Mouse (Mus musculus) hindbrain, embryonic 15.5 days (tissue): ENCODE results near the gene Tpsg1. TPM values are rescaled to one million over a fixed set of nuclear protein-coding genes. Genes with fewer than 3 reads are reported as not detected.

Experiments used
- ATAC-seq: fragments of 200-750 bp; cut with Nextera tagmentation; 2 replicates; pipeline ENCODE4 v1.8.0; 2017; ENCODE audit warnings: low read depth, moderate number of reproducible peaks, moderate TSS enrichment; ENCODE audit not compliant: low FRiP score
- H3K27ac ChIP-seq: fragments of 300-500 bp; sonication (generic); replicated peaks from 2 replicates; pipeline ENCODE4 v1.5.1; 2015; ENCODE audit warnings: mild to moderate bottlenecking, inconsistent platforms
- H3K27me3 ChIP-seq: fragments of 300-500 bp; sonication (generic); 2 replicates; pipeline ENCODE4 v1.6.1; 2015; ENCODE audit warnings: control low read depth, inconsistent platforms
- H3K36me3 ChIP-seq: fragments of 300-500 bp; sonication (generic); 2 replicates; pipeline ENCODE4 v1.6.1; 2015; ENCODE audit warnings: control low read depth, inconsistent platforms
- H3K4me1 ChIP-seq: fragments of 300-500 bp; sonication (generic); replicated peaks from 2 replicates; pipeline ENCODE4 v1.6.1; 2015; ENCODE audit warnings: control low read depth, inconsistent platforms
- H3K4me2 ChIP-seq: fragments of 300-500 bp; sonication (generic); 2 replicates; pipeline ENCODE4 v1.6.1; 2015; ENCODE audit warnings: moderate library complexity, mild to moderate bottlenecking, inconsistent platforms
- H3K4me3 ChIP-seq: fragments of 300-500 bp; sonication (generic); 2 replicates; pipeline ENCODE4 v1.5.1; 2015; ENCODE audit warnings: mild to moderate bottlenecking, inconsistent platforms
- H3K9ac ChIP-seq: fragments of 300-500 bp; sonication (generic); 2 replicates; pipeline ENCODE4 v1.6.1; 2015; ENCODE audit warnings: inconsistent platforms
- H3K9me3 ChIP-seq: fragments of 300-500 bp; sonication (generic); 2 replicates; pipeline ENCODE4 v1.6.1; 2016; ENCODE audit warnings: control low read depth, inconsistent platforms
- WGBS: fragments of 180-500 bp; shearing (Covaris S2); methylation state at CpG from one replicate; pipeline ENCODE4 v1.1.7; 2015; 5-methylcytosine and 5-hydroxymethylcytosine counted together
- polyA plus RNA-seq: library from polyadenylated mRNA; unstranded; fragments of >200 nt; fragmentation: Nextera tagmentation; extraction: Ambion mirVana; gene quantifications from 2 replicates; pipeline ENCODE4 v1.2.1, GENCODE M21; 2015

Tpsg1 gene
- polyA plus RNA-seq, 1 experiment from 2014 or later: 0.79 TPM

- no peaks in the 10 kb centered on the region for H3K4me1 ChIP-seq
- H3K9me3 ChIP-seq: no peaks in the 10 kb centered on the region
- H3K4me2 ChIP-seq: no peak overlapping the region
- 46% methylated on average over 9 of the region's 9 CpGs for WGBS
- 0 out of 2 replicates have a peak, but pooled peaks cover 3% of the 10 kb centered on the region for H3K36me3 ChIP-seq
- no peak overlapping the region for H3K9ac ChIP-seq
- no peak for ATAC-seq
- H3K27ac ChIP-seq: no peak overlapping the region
- no peaks in the 10 kb centered on the region for H3K27me3 ChIP-seq
- no peak overlapping the region for H3K4me3 ChIP-seq
Measured at GRCm38 (mm10) chr17:25374011-25374410, 4.9 kb downstream of the Tpsg1 start.

- no peak for ATAC-seq
- no peak overlapping the region for H3K27ac ChIP-seq
- no peak overlapping the region for H3K4me2 ChIP-seq
- peaks cover 15% of the 10 kb centered on the region for H3K4me1 ChIP-seq
- H3K9ac ChIP-seq: no peak overlapping the region
- H3K9me3 ChIP-seq: no peaks in the 10 kb centered on the region
- no peaks in the 10 kb centered on the region for H3K27me3 ChIP-seq
- no peak overlapping the region for H3K4me3 ChIP-seq
- WGBS: 85% methylated on average over 4 of the region's 4 CpGs
- peaks cover 10% of the 10 kb centered on the region; the same call in 1 of the 2 replicates for H3K36me3 ChIP-seq
Measured at GRCm38 (mm10) chr17:25394526-25394925, 25.5 kb downstream of the Tpsg1 start.

GRCm38 (mm10) chr17:25397804-25398519 is 28.9 kb downstream of the Tpsg1 start:
- Histone ChIP-seq H3K4me3 (no peak overlapping the region), H3K36me3 (no peaks in the 10 kb centered on the region), H3K9me3 (no peaks in the 10 kb centered on the region), H3K9ac (no peak overlapping the region), H3K27me3 (0 out of 2 replicates have a peak, but pooled peaks cover 5% of the 10 kb centered on the region), H3K4me1 (peaks cover 32% of the 10 kb centered on the region), H3K27ac (no peak overlapping the region; the same call in 1 of the 2 replicates), H3K4me2 (no peak overlapping the region)
- peak; percentile 61 for ATAC-seq
- WGBS: 32% methylated on average over 14 of the region's 14 CpGs

- Histone ChIP-seq H3K4me3 (no peak overlapping the region), H3K9me3 (no peaks in the 10 kb centered on the region), H3K27me3 (0 out of 2 replicates have a peak, but pooled peaks cover 5% of the 10 kb centered on the region), H3K36me3 (no peaks in the 10 kb centered on the region), H3K4me1 (peaks cover 32% of the 10 kb centered on the region), H3K9ac (no peak overlapping the region), H3K27ac (peak overlapping the region; percentile 31; the same call in 1 of the 2 replicates), H3K4me2 (no peak overlapping the region)
- ATAC-seq: peak; percentile 29; the same call in 1 of the 2 replicates
- WGBS: 45% methylated on average over 13 of the region's 13 CpGs
Measured at GRCm38 (mm10) chr17:25398520-25398838, 29.4 kb downstream of the Tpsg1 start.

- Histone ChIP-seq H3K4me1 (peaks cover 50% of the 10 kb centered on the region), H3K4me2 (no peak overlapping the region), H3K9me3 (no peaks in the 10 kb centered on the region), H3K27me3 (0 out of 2 replicates have a peak, but pooled peaks cover 5% of the 10 kb centered on the region), H3K27ac (no peak overlapping the region), H3K36me3 (no peaks in the 10 kb centered on the region), H3K4me3 (no peak overlapping the region), H3K9ac (no peak overlapping the region)
- 12% methylated on average over 7 of the region's 7 CpGs for WGBS
- ATAC-seq: no peak
Measured at GRCm38 (mm10) chr17:25400443-25400842, 31.4 kb downstream of the Tpsg1 start.

- 37% methylated on average over 4 of the region's 4 CpGs for WGBS
- H3K9ac ChIP-seq: no peak overlapping the region
- no peak overlapping the region for H3K4me2 ChIP-seq
- H3K4me1 ChIP-seq: peaks cover 61% of the 10 kb centered on the region
- ATAC-seq: no peak
- H3K4me3 ChIP-seq: no peak overlapping the region
- 0 out of 2 replicates have a peak, but pooled peaks cover 5% of the 10 kb centered on the region for H3K27me3 ChIP-seq
- no peak overlapping the region for H3K27ac ChIP-seq
- no peaks in the 10 kb centered on the region for H3K9me3 ChIP-seq
- no peaks in the 10 kb centered on the region for H3K36me3 ChIP-seq
Measured at GRCm38 (mm10) chr17:25401491-25401890, 32.4 kb downstream of the Tpsg1 start.

GRCm38 (mm10) chr17:25402224-25402623 is 33.2 kb downstream of the Tpsg1 start:
- Histone ChIP-seq H3K9ac (no peak overlapping the region), H3K4me1 (peaks cover 68% of the 10 kb centered on the region), H3K27me3 (0 out of 2 replicates have a peak, but pooled peaks cover 5% of the 10 kb centered on the region), H3K4me3 (no peak overlapping the region), H3K9me3 (no peaks in the 10 kb centered on the region), H3K27ac (no peak overlapping the region), H3K4me2 (no peak overlapping the region), H3K36me3 (no peaks in the 10 kb centered on the region)
- WGBS: 83% methylated on average over 13 of the region's 13 CpGs
- ATAC-seq: no peak

- no peak overlapping the region for H3K4me3 ChIP-seq
- H3K9me3 ChIP-seq: no peaks in the 10 kb centered on the region
- no peaks in the 10 kb centered on the region for H3K36me3 ChIP-seq
- H3K9ac ChIP-seq: no peak overlapping the region
- H3K27me3 ChIP-seq: 0 out of 2 replicates have a peak, but pooled peaks cover 5% of the 10 kb centered on the region
- no peak overlapping the region for H3K4me2 ChIP-seq
- H3K27ac ChIP-seq: peak overlapping the region; percentile 31
- H3K4me1 ChIP-seq: peaks cover 69% of the 10 kb centered on the region
- 26% methylated on average over 3 of the region's 3 CpGs for WGBS
- no peak for ATAC-seq
Measured at GRCm38 (mm10) chr17:25404190-25404589, 35.1 kb downstream of the Tpsg1 start.

- H3K27ac ChIP-seq: peak overlapping the region; percentile 40
- 7% methylated on average over 10 of the region's 10 CpGs for WGBS
- H3K4me1 ChIP-seq: peaks cover 70% of the 10 kb centered on the region
- ATAC-seq: no peak; the same call in 1 of the 2 replicates
- no peaks in the 10 kb centered on the region for H3K36me3 ChIP-seq
- no peak overlapping the region for H3K4me2 ChIP-seq
- 0 out of 2 replicates have a peak, but pooled peaks cover 5% of the 10 kb centered on the region for H3K27me3 ChIP-seq
- no peaks in the 10 kb centered on the region for H3K9me3 ChIP-seq
- no peak overlapping the region for H3K4me3 ChIP-seq
- no peak overlapping the region; the same call in 1 of the 2 replicates for H3K9ac ChIP-seq
Measured at GRCm38 (mm10) chr17:25405224-25405895, 36.3 kb downstream of the Tpsg1 start.

- Histone ChIP-seq H3K27ac (peak overlapping the region; percentile 40), H3K27me3 (0 out of 2 replicates have a peak, but pooled peaks cover 1% of the 10 kb centered on the region), H3K4me2 (no peak overlapping the region), H3K4me3 (no peak overlapping the region), H3K9me3 (no peaks in the 10 kb centered on the region), H3K9ac (no peak overlapping the region), H3K36me3 (no peaks in the 10 kb centered on the region), H3K4me1 (peaks cover 76% of the 10 kb centered on the region)
- no peak for ATAC-seq
- WGBS: 4% methylated on average over 6 of the region's 6 CpGs
Measured at GRCm38 (mm10) chr17:25406011-25406441, 37.0 kb downstream of the Tpsg1 start.

GRCm38 (mm10) chr17:25407352-25407751 is 38.3 kb downstream of the Tpsg1 start:
- no peaks in the 10 kb centered on the region for H3K9me3 ChIP-seq
- ATAC-seq: no peak
- 0 out of 2 replicates have a peak overlapping the region, but pooled peaks have one; percentile 14 for H3K9ac ChIP-seq
- WGBS: 51% methylated on average over 4 of the region's 4 CpGs
- H3K4me1 ChIP-seq: peaks cover 74% of the 10 kb centered on the region
- H3K27me3 ChIP-seq: no peaks in the 10 kb centered on the region
- peak overlapping the region; percentile 3; the same call in 1 of the 2 replicates for H3K4me2 ChIP-seq
- H3K36me3 ChIP-seq: no peaks in the 10 kb centered on the region
- peak overlapping the region; percentile 17; the same call in 1 of the 2 replicates for H3K27ac ChIP-seq
- no peak overlapping the region for H3K4me3 ChIP-seq
